Mouse (Mus musculus) thymus, postnatal 10 days (tissue): Measurements from ENCODE around the gene Galnt2.

Experiments
- DNase-seq, 2 experiments: peaks; one replicate each; pipeline ENCODE4 v3.0.0; 2021; ENCODE audit warnings: low spot score in 2 of 2

The Galnt2 gene

GRCm38 (mm10) chr8:124373753-124374152 lies 142.6 kb downstream of the Galnt2 start:
- DNase-seq = no peak

- no peak for DNase-seq
Measured at GRCm38 (mm10) chr8:124375168-124375567, 144.0 kb downstream of the Galnt2 start.

GRCm38 (mm10) chr8:124375727-124376126 lies 144.5 kb downstream of the Galnt2 start:
- DNase-seq = no peak

GRCm38 (mm10) chr8:124376406-124376805 lies 145.2 kb downstream of the Galnt2 start:
- DNase-seq = no peak

DNA sequence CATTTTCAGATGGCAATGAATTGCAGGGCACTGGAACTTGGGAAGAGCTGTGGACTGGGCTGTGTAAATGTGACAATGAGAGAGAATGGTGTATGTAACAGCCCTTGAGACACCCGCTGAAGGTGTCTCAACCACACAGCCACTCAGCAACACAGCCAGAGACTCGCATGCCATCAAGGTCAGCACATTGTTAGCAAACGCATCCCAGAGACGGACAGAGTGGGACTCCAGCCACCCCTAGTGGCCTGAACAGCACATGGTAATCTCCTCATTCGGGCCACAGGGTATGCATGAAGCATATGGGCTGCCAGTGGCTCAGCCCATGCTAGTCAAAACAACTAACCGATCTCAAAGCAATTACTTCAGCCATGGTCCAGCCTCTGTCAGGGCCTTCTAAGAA lies 148.1 kb downstream of the Galnt2 start:
- DNase-seq = no peak

DNA sequence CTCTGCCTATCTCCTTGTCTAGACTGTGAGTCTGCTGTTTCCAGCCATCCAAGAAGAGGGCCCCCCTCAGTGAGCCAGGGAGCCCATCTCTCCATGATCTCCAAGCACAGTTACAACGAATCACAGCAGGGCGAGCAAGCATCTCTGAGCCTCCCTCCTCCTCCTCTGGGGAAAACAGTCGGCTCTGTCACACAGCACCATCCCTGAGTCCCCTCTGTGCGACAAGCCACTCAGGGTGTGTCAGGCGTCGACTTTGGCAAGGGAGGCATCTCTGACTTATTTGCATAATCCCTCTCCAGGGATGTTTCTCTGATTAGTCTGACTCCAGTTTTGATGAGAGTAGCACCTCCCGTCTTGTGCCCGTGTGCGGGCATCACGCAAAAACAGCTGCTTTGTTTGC lies 151.0 kb downstream of the Galnt2 start:
- DNase-seq = no peak

- DNase-seq = no peak
Measured at GRCm38 (mm10) chr8:124384336-124384735, 153.1 kb downstream of the Galnt2 start.

DNA sequence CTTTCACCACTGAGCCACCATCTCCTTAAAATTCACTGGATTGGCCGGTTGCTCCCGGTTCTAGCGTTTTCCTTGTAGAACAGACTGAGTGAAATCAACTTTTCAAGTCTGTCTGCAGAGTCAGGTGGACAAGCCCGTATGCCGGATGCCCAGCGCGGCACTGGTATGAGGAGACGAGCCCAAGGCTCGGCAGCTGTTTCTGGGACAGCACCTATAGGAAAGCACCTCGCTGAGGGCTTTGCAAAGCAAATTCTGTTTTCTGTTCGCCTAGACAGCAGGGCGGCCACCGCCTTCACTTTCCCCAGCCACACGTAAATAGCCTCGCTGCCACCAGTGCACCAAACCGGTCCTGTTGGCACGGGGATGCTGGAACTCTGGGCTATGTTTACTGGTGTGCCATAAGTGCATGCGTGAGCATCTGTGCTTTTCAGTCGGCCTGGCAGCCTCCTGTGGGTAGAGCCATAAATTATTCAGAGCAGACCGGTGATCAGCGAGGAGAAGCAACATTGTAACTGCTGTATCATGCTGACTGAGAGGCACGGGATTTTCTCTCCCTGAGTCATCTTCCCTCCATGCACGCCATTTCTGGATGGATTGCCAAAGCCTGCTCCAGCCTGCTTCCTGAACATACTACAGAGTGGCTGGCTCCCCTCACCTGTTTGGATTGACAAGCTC lies 155.2 kb downstream of the Galnt2 start:
- no peak for DNase-seq

DNA sequence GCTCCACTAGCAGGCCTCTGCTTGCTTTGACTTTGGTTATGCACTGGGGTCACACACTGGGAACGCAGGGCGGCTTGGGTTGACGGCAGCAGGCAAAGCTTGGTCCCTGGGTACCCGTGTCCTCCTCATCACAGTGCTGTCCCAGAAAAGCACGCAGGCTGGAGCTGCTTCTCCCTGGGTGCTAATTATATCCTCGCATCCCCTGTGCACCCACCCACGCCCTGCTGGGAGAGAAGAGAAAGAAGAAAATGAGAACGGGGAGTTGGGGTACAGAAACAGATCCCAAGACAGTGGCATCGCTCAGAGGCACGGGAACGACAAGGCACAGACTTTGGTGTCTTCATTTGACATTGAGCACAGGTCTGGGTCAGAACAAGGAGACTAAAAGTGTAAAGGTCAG lies 158.3 kb downstream of the Galnt2 start:
- DNase-seq = no peak

GRCm38 (mm10) chr8:124391191-124391590 lies 160.0 kb downstream of the Galnt2 start:
- DNase-seq = no peak

- DNase-seq = no peak
Measured at GRCm38 (mm10) chr8:124392271-124393012, 161.3 kb downstream of the Galnt2 start.

DNA sequence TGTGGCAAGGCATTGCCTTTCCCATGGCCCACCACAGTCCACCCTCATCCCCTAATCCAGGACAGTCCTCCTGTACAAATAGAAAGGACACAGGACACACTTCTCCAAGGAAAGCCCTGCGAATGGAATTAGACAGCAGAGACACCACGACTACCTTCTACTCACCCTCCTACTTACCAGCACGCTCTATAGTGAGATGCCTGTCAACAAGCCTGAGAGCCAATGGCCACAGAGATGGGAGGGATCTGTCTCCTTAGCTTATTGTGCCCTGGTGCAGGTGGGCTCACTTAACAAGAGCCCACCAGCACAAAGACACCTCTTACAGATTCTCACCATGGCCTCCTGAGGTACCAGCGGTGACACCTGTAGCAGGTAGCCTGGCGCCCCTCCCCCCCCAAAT lies 161.8 kb downstream of the Galnt2 start:
- no peak for DNase-seq

DNA sequence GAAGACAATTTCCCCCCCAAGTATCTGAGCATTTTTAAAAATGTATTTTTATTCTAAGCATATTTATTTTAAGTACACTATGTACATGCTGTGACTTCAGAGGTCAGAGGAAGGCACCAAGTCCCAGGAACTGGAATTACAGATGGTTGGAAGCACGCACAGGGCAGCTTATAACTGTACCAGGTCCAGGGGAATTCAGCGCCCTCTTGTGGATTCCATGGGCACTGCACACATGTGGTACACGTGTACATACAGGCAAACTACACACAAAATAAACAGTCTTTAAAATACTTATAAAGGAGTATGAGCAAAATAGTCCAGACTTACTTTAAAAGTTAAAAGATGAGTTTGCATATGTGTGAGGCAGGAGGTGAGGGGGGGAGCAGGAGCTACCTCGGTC lies 162.7 kb downstream of the Galnt2 start:
- no peak for DNase-seq

DNA sequence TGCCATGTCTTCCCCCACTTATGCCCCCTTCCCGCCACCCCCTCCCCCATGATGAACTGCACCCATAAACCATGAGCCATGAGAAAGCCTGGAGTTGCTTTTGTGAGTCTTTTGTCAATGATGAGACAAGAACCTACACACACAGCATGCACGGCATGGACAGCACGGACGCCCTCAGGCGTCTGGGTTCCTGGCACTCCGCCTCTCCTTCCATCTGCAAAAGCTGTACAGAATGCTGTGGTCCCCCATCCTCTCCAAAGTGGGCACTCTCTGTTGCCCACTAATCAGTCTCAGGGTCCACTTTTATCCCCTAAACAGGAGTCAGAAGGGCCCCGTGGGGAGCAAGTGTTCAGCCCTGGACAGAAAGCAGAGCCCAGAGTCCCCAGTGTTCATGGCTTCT lies 163.8 kb downstream of the Galnt2 start:
- DNase-seq = no peak
